ENCODE assay signal across 8 mouse cellular contexts in the genomic region with DNA sequence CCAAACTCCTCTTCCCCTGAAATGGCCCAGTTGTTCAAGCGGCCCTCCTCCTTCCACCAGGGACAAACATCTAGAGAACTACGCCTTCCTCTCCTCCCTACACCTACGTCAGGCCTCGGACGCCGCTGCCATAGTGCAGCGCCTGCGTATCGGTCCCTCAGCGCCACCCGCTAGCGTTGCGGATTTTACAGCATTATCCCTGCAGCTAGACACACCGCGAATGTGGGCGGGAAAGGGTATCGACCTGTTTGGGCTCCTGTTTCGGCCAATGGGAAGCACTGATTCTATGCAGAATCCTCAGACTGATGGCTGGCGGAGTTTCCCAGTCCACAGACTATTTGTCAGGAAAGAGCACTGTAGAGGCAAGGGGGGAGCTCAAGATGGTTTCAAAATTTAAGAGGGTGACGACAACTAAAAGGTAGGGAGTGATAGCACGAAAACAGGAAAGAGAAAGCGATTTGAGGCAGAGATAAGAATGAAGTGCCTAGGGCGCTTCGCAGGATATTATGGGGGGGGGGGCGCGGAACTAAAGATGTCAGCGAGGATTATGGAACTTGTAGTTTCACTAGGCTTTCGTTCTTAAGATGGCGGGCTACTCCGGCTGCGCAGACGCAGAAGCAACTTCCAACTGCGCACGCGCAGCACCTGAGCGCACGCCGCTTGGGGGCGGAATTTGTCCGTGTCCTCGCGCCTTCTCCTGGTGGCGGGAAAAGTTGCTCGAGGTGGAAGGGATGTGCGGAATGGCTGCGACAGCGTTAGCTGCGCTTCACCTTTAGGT. TPM values are rescaled to one million over a fixed set of nuclear protein-coding genes. Genes with fewer than 3 reads are reported as not detected.
A peak's percentile ranks its signal among the peaks of the same experiment; 100 is the strongest.
DNase-seq lines count a peak whose midpoint lies in the region; ATAC-seq and TF ChIP-seq lines count a peak whose summit lies in the region.

Gene Mepce, minus strand, starts transcription at position 505 of the 778 bp plus-strand sequence.
Gene Zcwpw1, plus strand, starts transcription at position 648 of the 778 bp plus-strand sequence.

- peak within 1 kb of the TSS; percentile 98 for H3K27ac ChIP-seq in forebrain, embryonic 12.5 days
- peak within 1 kb of the TSS; percentile 100 for H3K27ac ChIP-seq in liver, postnatal 0 days (ENCODE audit: low read depth)
- H3K27ac ChIP-seq in neural tube, embryonic 14.5 days (ENCODE audit: low read depth, low read length), result peak within 1 kb of the TSS; percentile 97

- under 1% methylated on average over 48 of the region's 48 CpGs for WGBS in forebrain, embryonic 12.5 days
- under 1% methylated on average over 48 of the region's 48 CpGs for WGBS in large intestine, adult 2 months
- WGBS in liver, postnatal 0 days (ENCODE audit: insufficient replicate concordance), result 2% methylated on average over 48 of the region's 48 CpGs
- WGBS in neural tube, embryonic 14.5 days, result under 1% methylated on average over 48 of the region's 48 CpGs

- H3K9ac ChIP-seq in forebrain, embryonic 12.5 days, result peak within 1 kb of the TSS; percentile 98
- H3K9ac ChIP-seq in liver, postnatal 0 days (replicated peaks), result peak within 1 kb of the TSS; percentile 83
- peak within 1 kb of the TSS; percentile 85 for H3K9ac ChIP-seq in neural tube, embryonic 14.5 days (replicated peaks; ENCODE audit: low read depth, low read length)

- H3K4me1 ChIP-seq in E14TG2a.4 (replicated peaks; ENCODE audit: low read depth, low read length), result peaks cover 41% of the 10 kb centered on the region
- H3K4me1 ChIP-seq in forebrain, embryonic 12.5 days, result peaks cover 37% of the 10 kb centered on the region
- H3K4me1 ChIP-seq in liver, postnatal 0 days (ENCODE audit: insufficient read depth), result peaks cover 23% of the 10 kb centered on the region
- H3K4me1 ChIP-seq in neural tube, embryonic 14.5 days (ENCODE audit: control insufficient read depth, insufficient read depth, low read length), result peaks cover 24% of the 10 kb centered on the region

- H3K36me3 ChIP-seq in E14TG2a.4 (ENCODE audit: insufficient read depth, low read length), result peaks cover 30% of the 10 kb centered on the region
- peaks cover 26% of the 10 kb centered on the region for H3K36me3 ChIP-seq in forebrain, embryonic 12.5 days (replicated peaks)
- H3K36me3 ChIP-seq in liver, postnatal 0 days (replicated peaks; ENCODE audit: insufficient read depth, low read length), result peaks cover 22% of the 10 kb centered on the region
- peaks cover 13% of the 10 kb centered on the region; the same call in 1 of the 2 replicates for H3K36me3 ChIP-seq in neural tube, embryonic 14.5 days (ENCODE audit: control insufficient read depth, insufficient read depth, low read length)

- no peak for TF ChIP-seq CTCF in E14TG2a.4 (conservative IDR thresholded peaks at IDR 0.05; ENCODE audit: low read length)
- TF ChIP-seq CTCF in liver, postnatal 0 days (IDR thresholded peaks at IDR 0.05; ENCODE audit: low read depth), result peak; percentile 93

- peak within 1 kb of the TSS; percentile 92 for H3K4me2 ChIP-seq in forebrain, embryonic 12.5 days
- H3K4me2 ChIP-seq in liver, postnatal 0 days (ENCODE audit: low read depth, low read length), result peak within 1 kb of the TSS; percentile 83
- peak within 1 kb of the TSS; percentile 76 for H3K4me2 ChIP-seq in neural tube, embryonic 14.5 days (ENCODE audit: low read depth, low read length)

- ATAC-seq in forebrain, embryonic 12.5 days (ENCODE audit: low FRiP score), result peak; percentile 69
- peak; percentile 65 for ATAC-seq in liver, postnatal 0 days
- peak; percentile 71 for ATAC-seq in neural tube, embryonic 14.5 days (ENCODE audit: low read depth)

- peak; percentile 46; the same call in 1 of the 2 replicates for TF ChIP-seq EP300 in liver, postnatal 0 days (IDR thresholded peaks at IDR 0.05; ENCODE audit: low read depth)

- intact Hi-C loops in heart, postnatal 10 days (cut with DNase I), result loop anchor here (10.0 kb wide), 1 partner anchor 377 kb away; the partner anchor contains the start of gene Cops6

- peak; percentile 95 for DNase-seq in c-Kit-positive CD71-positive TER-119-positive erythroid progenitor cells, embryonic 14.5 days (ENCODE audit: low spot score)
- DNase-seq in heart, postnatal 10 days, result peak; percentile 97 to 98
- DNase-seq in large intestine, adult 2 months (ENCODE audit: low read depth, low spot score), result peak; percentile 69
- DNase-seq in liver, postnatal 0 days, result peak; percentile 95
- DNase-seq in testis, postnatal 10 days (ENCODE audit: low spot score), result peak; percentile 98

- H3K4me3 ChIP-seq in E14TG2a.4 (replicated peaks; ENCODE audit: low read length), result peak within 1 kb of the TSS; percentile 94
- H3K4me3 ChIP-seq in forebrain, embryonic 12.5 days (replicated peaks), result peak within 1 kb of the TSS; percentile 95
- H3K4me3 ChIP-seq in liver, postnatal 0 days (ENCODE audit: low read depth, low read length), result peak within 1 kb of the TSS; percentile 73
- H3K4me3 ChIP-seq in neural tube, embryonic 14.5 days (ENCODE audit: low read depth, low read length), result peak within 1 kb of the TSS; percentile 82

- no peaks in the 10 kb centered on the region for H3K9me3 ChIP-seq in E14TG2a.4 (ENCODE audit: low read length)
- H3K9me3 ChIP-seq in forebrain, embryonic 12.5 days, result no peaks in the 10 kb centered on the region
- no peaks in the 10 kb centered on the region for H3K9me3 ChIP-seq in liver, postnatal 0 days (ENCODE audit: low read length)
- H3K9me3 ChIP-seq in neural tube, embryonic 14.5 days (ENCODE audit: control insufficient read depth, low read length), result no peaks in the 10 kb centered on the region

- peaks cover 7% of the 10 kb centered on the region for H3K27me3 ChIP-seq in E14TG2a.4 (ENCODE audit: insufficient read depth, low read length)
- H3K27me3 ChIP-seq in forebrain, embryonic 12.5 days, result peaks cover 7% of the 10 kb centered on the region; the same call in 1 of the 2 replicates
- no peaks in the 10 kb centered on the region for H3K27me3 ChIP-seq in liver, postnatal 0 days (ENCODE audit: insufficient read depth, low read length)
- no peaks in the 10 kb centered on the region for H3K27me3 ChIP-seq in neural tube, embryonic 14.5 days (ENCODE audit: control insufficient read depth, insufficient read depth, low read length)

RNA-seq across cellular contexts. Expression of gene Mepce, which starts in this region (rescaled TPM):
- 13.4 and 15.4 TPM in 2 replicates for polyA plus RNA-seq in forebrain, embryonic 12.5 days (2016; fragmentation: Nextera tagmentation; extraction: Ambion mirVana)
- total RNA-seq in heart, postnatal 10 days (2021), result 10 to 100 TPM; 26.2 to 41.3 TPM
- polyA plus RNA-seq in large intestine, adult 2 months (2012; rRNA removed), result 33.7 and 40.1 TPM in 2 replicates
- 4.7 and 5.0 TPM in 2 replicates for polyA plus RNA-seq in liver, postnatal 0 days (2015; fragmentation: Nextera tagmentation; extraction: Ambion mirVana)
- polyA plus RNA-seq in neural tube, embryonic 14.5 days (2014; fragmentation: Nextera tagmentation; extraction: Ambion mirVana), result 13.1 and 17.0 TPM in 2 replicates

RNA-seq across cellular contexts. Expression of gene Zcwpw1, which starts in this region (rescaled TPM):
- 14.6 and 15.2 TPM in 2 replicates for polyA plus RNA-seq in forebrain, embryonic 12.5 days (2016; fragmentation: Nextera tagmentation; extraction: Ambion mirVana)
- 1 to 10 TPM; 2.8 to 3.1 TPM for total RNA-seq in heart, postnatal 10 days (2021)
- 0.48 and 0.84 TPM in 2 replicates for polyA plus RNA-seq in large intestine, adult 2 months (2012; rRNA removed)
- 1.5 and 1.9 TPM in 2 replicates for polyA plus RNA-seq in liver, postnatal 0 days (2015; fragmentation: Nextera tagmentation; extraction: Ambion mirVana)
- 11.2 and 13.9 TPM in 2 replicates for polyA plus RNA-seq in neural tube, embryonic 14.5 days (2014; fragmentation: Nextera tagmentation; extraction: Ambion mirVana)

Comparison
In these comparisons a context has a peak if more than half of its experiments do, and no peak if none do; other contexts are left out.
1. Peak in every context shown above with its lines: DNase-seq, ATAC-seq, H3K4me3 ChIP-seq and H3K27ac ChIP-seq.